Mouse (Mus musculus): ENCODE measurements at regions not wholly inside any gene's neighbourhood (a gene's known extent, or its start where the extent isn't known, plus 50 kb on each side); places are given as distances from the start of the nearest gene placed in this dataset.

DNA sequence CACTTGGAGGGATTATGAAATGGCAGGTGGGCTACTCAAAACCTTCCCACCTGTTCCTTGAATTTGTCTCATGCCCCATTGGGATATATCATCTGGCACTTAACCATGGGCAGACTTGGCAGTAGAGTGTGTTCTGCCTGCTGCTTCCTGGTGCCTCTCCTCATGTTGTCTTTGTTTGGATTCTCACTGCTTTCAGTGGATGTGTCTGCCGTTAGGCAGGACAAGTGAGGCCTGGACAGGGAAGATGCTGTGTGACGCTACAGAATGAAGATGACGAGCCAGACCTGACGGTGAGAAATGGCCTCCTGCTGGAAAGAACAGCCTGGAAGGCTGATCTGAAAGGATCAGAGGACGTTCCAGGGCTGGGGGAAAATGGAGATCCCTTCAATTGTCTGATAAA, 133.6 kb upstream of the Gm10181 start:
- Histone ChIP-seq H3K4me1 (ENCODE audit: control insufficient read depth, insufficient read depth, low read length) (no peaks in the 10 kb centered on the region), H3K9ac (ENCODE audit: low read depth, low read length) (no peak overlapping the region), H3K36me3 (ENCODE audit: control insufficient read depth, insufficient read depth, low read length) (no peaks in the 10 kb centered on the region), H3K27ac (replicated peaks; ENCODE audit: insufficient read depth, low read depth, low read length) (no peak overlapping the region), H3K4me3 (ENCODE audit: insufficient read depth, low read depth, low read length) (no peak overlapping the region), H3K79me2 (ENCODE audit: control insufficient read depth, insufficient read depth, low read length) (no peaks in the 10 kb centered on the region), H3K27me3 (ENCODE audit: control insufficient read depth, insufficient read depth, low read length) (no peaks in the 10 kb centered on the region; the same call in 1 of the 2 replicates)
- WGBS, result 84% methylated on average over 5 of the region's 5 CpGs
- DNase-seq (ENCODE audit: extremely low read depth, low read depth, low spot score), result no peak
- TF ChIP-seq CTCF (IDR thresholded peaks at IDR 0.05; ENCODE audit: low read depth, low read length) (no peak), POLR2A (IDR thresholded peaks at IDR 0.05; ENCODE audit: extremely low read depth, insufficient read depth, low read length) (no peak)

DNA sequence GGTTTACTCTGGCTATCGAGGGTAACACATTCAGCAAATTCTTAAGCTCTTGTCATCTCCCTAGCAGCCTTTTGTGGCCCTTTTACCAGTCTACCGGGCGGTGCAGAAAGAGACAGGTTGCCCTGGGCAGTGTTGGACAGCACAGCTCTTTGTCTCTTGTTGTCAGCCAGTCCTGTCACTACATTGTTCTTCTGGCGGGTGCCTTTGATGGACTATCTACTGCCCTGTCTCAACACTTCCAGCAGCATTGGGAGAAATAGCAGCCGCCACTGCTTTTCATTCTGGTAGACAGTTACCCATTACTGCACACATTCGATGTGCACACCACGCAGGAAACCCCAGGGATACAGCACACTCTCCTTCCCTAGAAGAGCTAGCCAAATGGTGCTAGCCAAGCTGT, 132.7 kb upstream of the Gm10181 start:
- no peak for TF ChIP-seq CTCF (IDR thresholded peaks at IDR 0.05; ENCODE audit: low read depth, low read length)
- TF ChIP-seq POLR2A (IDR thresholded peaks at IDR 0.05; ENCODE audit: extremely low read depth, insufficient read depth, low read length), result no peak

DNA sequence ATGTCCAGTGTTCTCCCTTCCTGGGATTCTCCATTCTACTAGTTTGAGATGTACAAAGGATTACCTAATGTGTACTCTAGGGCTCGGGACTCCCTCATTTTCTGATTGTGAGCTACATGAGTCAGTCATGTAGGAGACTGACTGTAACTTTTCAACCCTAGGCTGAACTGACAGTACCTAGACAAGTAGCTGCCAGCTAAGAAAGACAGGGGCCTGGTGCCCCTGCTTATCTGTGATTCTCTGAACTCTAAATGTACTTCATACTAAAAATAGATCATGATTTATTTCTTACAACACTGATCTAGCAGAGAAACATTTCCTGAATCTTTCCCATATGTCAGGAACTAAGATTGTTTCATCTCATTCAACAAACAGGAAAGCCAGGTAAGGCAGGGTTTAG, 125.9 kb upstream of the Gm10181 start:
- no peak for TF ChIP-seq POLR2A (IDR thresholded peaks at IDR 0.05; ENCODE audit: extremely low read depth, insufficient read depth, low read length)
- no peak for TF ChIP-seq CTCF (IDR thresholded peaks at IDR 0.05; ENCODE audit: low read depth, low read length)
- H3K79me2 ChIP-seq (ENCODE audit: control insufficient read depth, insufficient read depth, low read length), result no peaks in the 10 kb centered on the region
- no peak overlapping the region for H3K27ac ChIP-seq (replicated peaks; ENCODE audit: insufficient read depth, low read depth, low read length)
- H3K4me1 ChIP-seq (ENCODE audit: control insufficient read depth, insufficient read depth, low read length), result no peaks in the 10 kb centered on the region
- H3K27me3 ChIP-seq (ENCODE audit: control insufficient read depth, insufficient read depth, low read length), result no peaks in the 10 kb centered on the region
- no peaks in the 10 kb centered on the region for H3K36me3 ChIP-seq (ENCODE audit: control insufficient read depth, insufficient read depth, low read length)
- H3K9ac ChIP-seq (ENCODE audit: low read depth, low read length), result no peak overlapping the region
- no peak for DNase-seq (ENCODE audit: extremely low read depth, low read depth, low spot score)
- WGBS, result 58% methylated on average over 1 of the region's 1 CpGs
- no peak overlapping the region for H3K4me3 ChIP-seq (ENCODE audit: insufficient read depth, low read depth, low read length)

More for the DNA sequence above, 132.7 kb upstream of the Gm10181 start:
- Histone ChIP-seq H3K79me2 (ENCODE audit: control insufficient read depth, insufficient read depth, low read length) (no peaks in the 10 kb centered on the region), H3K27ac (replicated peaks; ENCODE audit: insufficient read depth, low read depth, low read length) (no peak overlapping the region), H3K4me1 (ENCODE audit: control insufficient read depth, insufficient read depth, low read length) (no peaks in the 10 kb centered on the region), H3K36me3 (ENCODE audit: control insufficient read depth, insufficient read depth, low read length) (no peaks in the 10 kb centered on the region), H3K9ac (ENCODE audit: low read depth, low read length) (no peak overlapping the region), H3K4me3 (ENCODE audit: insufficient read depth, low read depth, low read length) (no peak overlapping the region), H3K27me3 (ENCODE audit: control insufficient read depth, insufficient read depth, low read length) (no peaks in the 10 kb centered on the region; the same call in 1 of the 2 replicates)
- WGBS, result 74% methylated on average over 7 of the region's 7 CpGs
- DNase-seq (ENCODE audit: extremely low read depth, low read depth, low spot score), result no peak

DNA sequence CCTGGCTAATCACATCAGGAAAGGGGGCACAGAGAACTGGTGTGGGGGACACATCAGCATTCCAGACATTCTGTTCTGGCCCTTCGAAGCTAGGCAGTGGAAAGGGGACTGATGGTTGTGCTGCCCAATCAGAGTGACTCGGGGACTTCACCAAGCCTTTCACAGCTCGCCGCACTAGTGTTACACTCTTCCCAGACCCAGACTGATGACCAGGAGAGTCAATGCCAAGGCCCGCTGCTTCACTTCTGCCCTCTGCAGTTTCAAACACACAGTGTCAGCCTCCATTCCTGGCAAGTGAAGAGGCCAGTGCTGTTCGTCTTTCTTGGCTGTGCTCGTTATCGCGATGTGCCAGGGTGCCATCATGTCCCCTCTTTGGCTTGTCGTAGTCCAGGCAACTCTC, 121.7 kb upstream of the Gm10181 start:
- WGBS, result 82% methylated on average over 10 of the region's 10 CpGs
- no peak for TF ChIP-seq POLR2A (IDR thresholded peaks at IDR 0.05; ENCODE audit: extremely low read depth, insufficient read depth, low read length)
- TF ChIP-seq CTCF (IDR thresholded peaks at IDR 0.05; ENCODE audit: low read depth, low read length), result no peak
- Histone ChIP-seq H3K36me3 (ENCODE audit: control insufficient read depth, insufficient read depth, low read length) (no peaks in the 10 kb centered on the region), H3K27me3 (ENCODE audit: control insufficient read depth, insufficient read depth, low read length) (no peaks in the 10 kb centered on the region), H3K4me1 (ENCODE audit: control insufficient read depth, insufficient read depth, low read length) (no peaks in the 10 kb centered on the region), H3K79me2 (ENCODE audit: control insufficient read depth, insufficient read depth, low read length) (no peaks in the 10 kb centered on the region), H3K4me3 (ENCODE audit: insufficient read depth, low read depth, low read length) (no peak overlapping the region), H3K27ac (replicated peaks; ENCODE audit: insufficient read depth, low read depth, low read length) (no peak overlapping the region), H3K9ac (ENCODE audit: low read depth, low read length) (no peak overlapping the region)
- DNase-seq (ENCODE audit: extremely low read depth, low read depth, low spot score), result no peak

DNA sequence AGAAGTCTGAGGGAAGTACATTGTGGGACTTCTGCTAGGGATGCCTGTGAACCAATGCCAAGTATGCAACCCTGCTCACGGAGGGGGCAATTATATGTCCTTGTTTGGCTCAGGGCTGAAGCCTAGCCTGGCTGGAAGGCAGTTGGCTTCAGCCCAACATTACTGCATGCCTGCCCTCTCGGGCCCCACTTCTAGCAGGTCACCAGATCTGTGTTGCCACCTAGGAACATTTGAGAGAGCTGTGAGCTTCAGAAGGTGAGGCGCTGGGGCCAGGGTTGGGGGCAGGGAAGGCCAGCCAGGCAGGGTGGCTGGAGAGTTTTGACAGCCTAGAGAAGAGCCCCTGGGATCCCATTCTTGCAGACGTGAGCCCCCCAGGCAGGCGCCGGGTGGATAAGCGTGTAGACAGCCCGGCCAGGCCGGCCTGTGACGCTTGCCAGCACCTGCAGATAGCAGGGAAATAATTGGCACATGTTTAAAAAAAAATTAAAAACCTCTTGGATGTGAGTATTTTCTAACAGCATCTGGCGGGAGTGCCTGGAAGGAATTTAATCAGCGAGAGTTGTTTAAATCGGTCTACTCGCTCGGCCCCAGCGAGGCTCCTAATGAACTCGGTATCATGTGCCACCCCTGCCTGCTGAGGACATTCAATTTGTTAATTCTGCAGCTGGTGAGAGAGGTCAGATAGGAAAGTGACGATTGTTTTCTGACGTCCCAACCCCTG, 115.0 kb upstream of the Gm10181 start:
- Histone ChIP-seq H3K79me2 (ENCODE audit: control insufficient read depth, insufficient read depth, low read length) (no peaks in the 10 kb centered on the region), H3K27me3 (ENCODE audit: control insufficient read depth, insufficient read depth, low read length) (no peaks in the 10 kb centered on the region), H3K9ac (ENCODE audit: low read depth, low read length) (no peak overlapping the region), H3K27ac (replicated peaks; ENCODE audit: insufficient read depth, low read depth, low read length) (no peak overlapping the region), H3K36me3 (ENCODE audit: control insufficient read depth, insufficient read depth, low read length) (no peaks in the 10 kb centered on the region), H3K4me3 (ENCODE audit: insufficient read depth, low read depth, low read length) (no peak overlapping the region), H3K4me1 (ENCODE audit: control insufficient read depth, insufficient read depth, low read length) (no peaks in the 10 kb centered on the region)
- TF ChIP-seq POLR2A (IDR thresholded peaks at IDR 0.05; ENCODE audit: extremely low read depth, insufficient read depth, low read length) (no peak), CTCF (IDR thresholded peaks at IDR 0.05; ENCODE audit: low read depth, low read length) (no peak)
- 19% methylated on average over 19 of the region's 19 CpGs for WGBS
- no peak for DNase-seq (ENCODE audit: extremely low read depth, low read depth, low spot score)

DNA sequence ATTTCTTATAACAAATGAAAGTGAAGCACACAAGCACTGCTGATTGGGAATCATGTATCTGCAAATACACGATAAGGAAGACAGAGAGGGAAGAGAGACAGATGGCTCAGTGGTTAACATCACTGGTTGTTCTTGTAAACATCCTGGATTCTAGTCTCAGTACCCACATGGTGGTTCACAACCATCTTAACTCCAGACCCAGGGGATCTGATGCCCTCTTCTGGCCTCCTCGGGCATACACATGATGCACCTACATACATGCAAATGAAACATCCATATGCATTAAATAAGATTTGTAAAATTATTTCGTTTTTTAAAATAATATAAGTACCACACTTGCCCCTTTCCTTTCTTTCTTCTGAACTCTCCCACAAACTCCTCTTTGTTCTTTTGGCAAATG, 106.4 kb upstream of the Gm10181 start:
- Histone ChIP-seq H3K79me2 (ENCODE audit: control insufficient read depth, insufficient read depth, low read length) (no peaks in the 10 kb centered on the region), H3K27me3 (ENCODE audit: control insufficient read depth, insufficient read depth, low read length) (no peaks in the 10 kb centered on the region), H3K36me3 (ENCODE audit: control insufficient read depth, insufficient read depth, low read length) (no peaks in the 10 kb centered on the region), H3K9ac (ENCODE audit: low read depth, low read length) (no peak overlapping the region), H3K27ac (replicated peaks; ENCODE audit: insufficient read depth, low read depth, low read length) (no peak overlapping the region), H3K4me1 (ENCODE audit: control insufficient read depth, insufficient read depth, low read length) (no peaks in the 10 kb centered on the region), H3K4me3 (ENCODE audit: insufficient read depth, low read depth, low read length) (no peak overlapping the region)
- DNase-seq (ENCODE audit: extremely low read depth, low read depth, low spot score), result peak; percentile 16
- TF ChIP-seq POLR2A (IDR thresholded peaks at IDR 0.05; ENCODE audit: extremely low read depth, insufficient read depth, low read length) (no peak), CTCF (IDR thresholded peaks at IDR 0.05; ENCODE audit: low read depth, low read length) (peak; percentile 46; the same call in 1 of the 2 replicates)
- 72% methylated on average over 3 of the region's 3 CpGs for WGBS

Data from liver, adult 2 months (tissue).